ENCODE assay signal across 9 mouse cellular contexts in the genomic region with DNA sequence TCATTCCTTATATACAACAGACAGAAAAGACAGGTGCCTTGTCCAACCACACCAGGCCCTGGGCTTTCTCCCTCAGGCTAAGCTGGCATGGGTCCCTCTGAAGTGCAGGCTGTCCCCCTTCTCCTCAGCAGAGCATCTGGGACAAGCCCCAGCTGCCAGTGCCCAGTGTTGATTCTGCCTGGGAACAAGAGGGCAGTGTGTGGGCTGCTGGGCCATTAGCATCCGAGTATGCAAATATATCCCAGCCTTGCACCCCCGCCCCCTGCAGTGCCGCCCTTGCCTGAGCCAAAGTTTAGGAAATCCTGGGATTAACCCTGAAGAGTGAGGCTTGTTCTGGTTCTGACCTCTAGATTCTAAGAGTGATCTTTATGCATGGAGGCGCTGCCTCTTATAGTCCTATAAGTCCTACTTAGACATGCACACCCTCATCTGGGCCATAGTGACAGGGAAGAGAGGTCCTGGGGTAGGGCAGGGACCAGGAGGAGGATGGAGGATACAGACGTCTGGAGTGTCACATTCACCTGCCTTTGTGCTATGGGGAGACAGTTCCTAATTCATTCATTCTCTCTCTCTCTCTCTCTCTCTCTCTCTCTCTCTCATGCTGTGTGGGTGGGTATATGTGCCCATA. TPM values are rescaled to one million over a fixed set of nuclear protein-coding genes. Genes with fewer than 3 reads are reported as not detected.
DNase-seq lines count a peak whose midpoint lies in the region; ATAC-seq and TF ChIP-seq lines count a peak whose summit lies in the region.
"Had no signal": no experiment of that assay in that cellular context is flagged by ENCODE, and none has a peak within 500 bp of the region (broad histone marks: within the 10 kb centered on the region; RNA-seq: fewer than 3 reads in every experiment).

No protein-coding gene starts in this region.

- ATAC-seq in intestine, embryonic 14.5 days (replicated peaks; ENCODE audit: low FRiP score, low TSS enrichment, low read depth) = 0 out of 2 replicates have a peak, but pooled peaks have one; percentile 36
- no peak for ATAC-seq in intestine, postnatal 0 days
- 0 out of 2 replicates have a peak, but pooled peaks have one; percentile 58 for ATAC-seq in embryonic facial prominence, embryonic 15.5 days (ENCODE audit: insufficient number of reproducible peaks, low FRiP score, low TSS enrichment, low read depth)
- peak; percentile 86 for ATAC-seq in neural tube, embryonic 12.5 days (ENCODE audit: low FRiP score, low read depth)
- ATAC-seq in CD4-positive, CD25-positive, alpha-beta regulatory T cell, adult 4 months = no peak

- no peak overlapping the region for H3K4me2 ChIP-seq in intestine, embryonic 14.5 days (ENCODE audit: low read length)
- no peak overlapping the region for H3K4me2 ChIP-seq in intestine, postnatal 0 days (replicated peaks; ENCODE audit: low read depth)
- H3K4me2 ChIP-seq in embryonic facial prominence, embryonic 15.5 days (replicated peaks) = no peak overlapping the region
- no peak overlapping the region for H3K4me2 ChIP-seq in neural tube, embryonic 12.5 days (replicated peaks)
- H3K4me2 ChIP-seq: limb, embryonic 13.5 days had no signal

- H3K9me3 ChIP-seq in intestine, embryonic 14.5 days (ENCODE audit: control insufficient read depth, low read length) = no peaks in the 10 kb centered on the region
- H3K9me3 ChIP-seq in intestine, postnatal 0 days (ENCODE audit: control insufficient read depth) = no peaks in the 10 kb centered on the region
- H3K9me3 ChIP-seq in embryonic facial prominence, embryonic 15.5 days (replicated peaks) = no peaks in the 10 kb centered on the region
- H3K9me3 ChIP-seq in neural tube, embryonic 12.5 days = no peaks in the 10 kb centered on the region
- H3K9me3 ChIP-seq: limb, embryonic 13.5 days had no signal

- H3K9ac ChIP-seq in intestine, embryonic 14.5 days (ENCODE audit: low read length) = no peak overlapping the region
- H3K9ac ChIP-seq in intestine, postnatal 0 days (ENCODE audit: low read depth, low read length) = no peak overlapping the region
- no peak overlapping the region for H3K9ac ChIP-seq in embryonic facial prominence, embryonic 15.5 days
- H3K9ac ChIP-seq in neural tube, embryonic 12.5 days = no peak overlapping the region
- H3K9ac ChIP-seq: limb, embryonic 13.5 days had no signal

- no peak overlapping the region for H3K4me3 ChIP-seq in intestine, embryonic 14.5 days (ENCODE audit: low read depth, low read length)
- no peak overlapping the region for H3K4me3 ChIP-seq in intestine, postnatal 0 days (ENCODE audit: low read depth, low read length)
- no peak overlapping the region for H3K4me3 ChIP-seq in embryonic facial prominence, embryonic 15.5 days (replicated peaks)
- no peak overlapping the region for H3K4me3 ChIP-seq in neural tube, embryonic 12.5 days
- H3K4me3 ChIP-seq: limb, embryonic 13.5 days had no signal

- no peak overlapping the region for H3K27ac ChIP-seq in intestine, embryonic 14.5 days (ENCODE audit: low read depth)
- no peak overlapping the region for H3K27ac ChIP-seq in intestine, postnatal 0 days (ENCODE audit: low read depth, low read length)
- H3K27ac ChIP-seq in embryonic facial prominence, embryonic 15.5 days (replicated peaks) = no peak overlapping the region
- no peak overlapping the region for H3K27ac ChIP-seq in neural tube, embryonic 12.5 days
- H3K27ac ChIP-seq: limb, embryonic 13.5 days had no signal

- no peaks in the 10 kb centered on the region for H3K4me1 ChIP-seq in intestine, embryonic 14.5 days (replicated peaks; ENCODE audit: control insufficient read depth, insufficient read depth, low read length)
- 0 out of 2 replicates have a peak, but pooled peaks cover 3% of the 10 kb centered on the region for H3K4me1 ChIP-seq in intestine, postnatal 0 days (replicated peaks; ENCODE audit: control insufficient read depth, insufficient read depth, low read length)
- H3K4me1 ChIP-seq in embryonic facial prominence, embryonic 15.5 days = peaks cover 20% of the 10 kb centered on the region
- H3K4me1 ChIP-seq in neural tube, embryonic 12.5 days = peaks cover 21% of the 10 kb centered on the region

- DNase-seq in intestine, embryonic 14.5 days (ENCODE audit: low spot score) = no peak
- DNase-seq in layer of hippocampus, adult 8-10 months (ENCODE audit: low spot score in 2 of 2) = peak; percentile 67 to 81
- DNase-seq in testis, postnatal 14 days (ENCODE audit: low spot score) = no peak
- no peak for DNase-seq in heart, adult 8-10 months (ENCODE audit: low spot score)

- H3K27me3 ChIP-seq in intestine, embryonic 14.5 days (replicated peaks; ENCODE audit: control insufficient read depth, insufficient read depth, low read length) = no peaks in the 10 kb centered on the region
- H3K27me3 ChIP-seq in intestine, postnatal 0 days (replicated peaks; ENCODE audit: control insufficient read depth, insufficient read depth, low read length) = no peaks in the 10 kb centered on the region
- no peaks in the 10 kb centered on the region for H3K27me3 ChIP-seq in embryonic facial prominence, embryonic 15.5 days
- H3K27me3 ChIP-seq in neural tube, embryonic 12.5 days (replicated peaks) = no peaks in the 10 kb centered on the region
- H3K27me3 ChIP-seq: limb, embryonic 13.5 days had no signal

- no peak for TF ChIP-seq CTCF in intestine, postnatal 0 days (IDR thresholded peaks at IDR 0.05; ENCODE audit: low read depth)

- H3K36me3 ChIP-seq in intestine, embryonic 14.5 days (ENCODE audit: control insufficient read depth, insufficient read depth, low read length) = no peaks in the 10 kb centered on the region
- no peaks in the 10 kb centered on the region for H3K36me3 ChIP-seq in intestine, postnatal 0 days (ENCODE audit: control insufficient read depth, insufficient read depth)
- no peaks in the 10 kb centered on the region for H3K36me3 ChIP-seq in embryonic facial prominence, embryonic 15.5 days
- H3K36me3 ChIP-seq in neural tube, embryonic 12.5 days = no peaks in the 10 kb centered on the region

- 45% methylated on average over 5 of the region's 5 CpGs for WGBS in intestine, embryonic 14.5 days
- WGBS in intestine, postnatal 0 days = 50% methylated on average over 5 of the region's 5 CpGs
- WGBS in embryonic facial prominence, embryonic 15.5 days = 43% methylated on average over 5 of the region's 5 CpGs
- WGBS in neural tube, embryonic 12.5 days = 36% methylated on average over 5 of the region's 5 CpGs

RNA-seq across cellular contexts. Expression of gene Dock1, which starts 38.9 kb away (rescaled TPM):
- polyA plus RNA-seq in intestine, embryonic 14.5 days (2014; fragmentation: Nextera tagmentation; extraction: Ambion mirVana) = 37.9 and 41.4 TPM in 2 replicates
- 8.7 and 9.7 TPM in 2 replicates for polyA plus RNA-seq in intestine, postnatal 0 days (2015; fragmentation: Nextera tagmentation; extraction: Ambion mirVana)
- polyA plus RNA-seq in embryonic facial prominence, embryonic 15.5 days (2015; fragmentation: Nextera tagmentation; extraction: Ambion mirVana) = 32.7 and 33.8 TPM in 2 replicates
- 10 to 100 TPM; 27.5 to 31.6 (median 30.5) TPM for total RNA-seq in layer of hippocampus, adult 8-10 months (2022)
- polyA plus RNA-seq in neural tube, embryonic 12.5 days (2016; fragmentation: Nextera tagmentation; extraction: Ambion mirVana) = 15.7 and 18.4 TPM in 2 replicates
- total RNA-seq in heart, adult 8-10 months (2022) = 10 to 100 TPM; 26.9 to 29.2 (median 27.7) TPM
- polyA plus RNA-seq in CD4-positive, CD25-positive, alpha-beta regulatory T cell, adult 4 months (2017; shearing (Covaris generic)) = under 1 TPM; 0.12 to 0.16 TPM

Comparison
In these comparisons a context has a peak if more than half of its experiments do, and no peak if none do; other contexts are left out.
1. ATAC-seq: peak in intestine, embryonic 14.5 days (single experiment), embryonic facial prominence, embryonic 15.5 days (single experiment) and neural tube, embryonic 12.5 days (single experiment); none in intestine, postnatal 0 days (single experiment) and CD4-positive, CD25-positive, alpha-beta regulatory T cell, adult 4 months (single experiment).
2. DNase-seq: peak in layer of hippocampus, adult 8-10 months (2 of 2); none in intestine, embryonic 14.5 days (single experiment), testis, postnatal 14 days (single experiment) and heart, adult 8-10 months (single experiment).